Mouse (Mus musculus) intestine, postnatal 0 days (tissue): ENCODE results near the gene Igbp1. TPM values are rescaled to one million over a fixed set of nuclear protein-coding genes. Genes with fewer than 3 reads are reported as not detected.

Experiments used
- ATAC-seq: fragments of 200-750 bp; cut with Nextera tagmentation; 2 replicates; pipeline ENCODE4 v1.8.0; 2017; ENCODE audit warnings: mild to moderate bottlenecking, moderate TSS enrichment, moderate library complexity
- H3K27ac ChIP-seq: fragments of 300-500 bp; sonication (generic); 2 replicates; pipeline ENCODE4 v1.5.1; 2014; ENCODE audit warnings: mild to moderate bottlenecking, low read depth, low read length, moderate library complexity
- H3K27me3 ChIP-seq: fragments of 300-500 bp; sonication (generic); replicated peaks from 2 replicates; pipeline ENCODE4 v1.6.1; 2014; ENCODE audit warnings: low read length, mixed read lengths; ENCODE audit not compliant: control insufficient read depth, insufficient read depth
- H3K36me3 ChIP-seq: fragments of 300-500 bp; sonication (generic); 2 replicates; pipeline ENCODE4 v1.6.1; 2014; ENCODE audit warnings: mild to moderate bottlenecking, moderate library complexity; ENCODE audit not compliant: control insufficient read depth, insufficient read depth
- H3K4me1 ChIP-seq: fragments of 300-500 bp; sonication (generic); replicated peaks from 2 replicates; pipeline ENCODE4 v1.6.1; 2014; ENCODE audit warnings: antibody characterized with exemption, low read length, mixed read lengths; ENCODE audit not compliant: control insufficient read depth, insufficient read depth
- H3K4me2 ChIP-seq: fragments of 300-500 bp; sonication (generic); replicated peaks from 2 replicates; pipeline ENCODE4 v1.6.1; 2014; ENCODE audit warnings: low read depth, mild to moderate bottlenecking, moderate library complexity
- H3K4me3 ChIP-seq: fragments of 300-500 bp; sonication (generic); 2 replicates; pipeline ENCODE4 v1.5.1; 2014; ENCODE audit warnings: low read depth, low read length
- H3K9ac ChIP-seq: fragments of 300-500 bp; sonication (generic); 2 replicates; pipeline ENCODE4 v1.6.1; 2014; ENCODE audit warnings: mild to moderate bottlenecking, low read depth, low read length
- H3K9me3 ChIP-seq: fragments of 300-500 bp; sonication (generic); 2 replicates; pipeline ENCODE4 v1.6.1; 2016; ENCODE audit warnings: mixed run types; ENCODE audit not compliant: control insufficient read depth
- CTCF ChIP-seq: sonication (generic); IDR thresholded peaks from 2 replicates; pipeline ENCODE4 v1.5.1; 2016; ENCODE audit warnings: low read depth, mild to moderate bottlenecking, control low read depth, antibody characterized with exemption, moderate library complexity
- WGBS: fragments of 180-500 bp; shearing (Covaris S2); extraction: QIAGEN DNeasy Blood & Tissue Kit; methylation state at CpG from one replicate; pipeline ENCODE4 v1.1.7; 2014; 5-methylcytosine and 5-hydroxymethylcytosine counted together
- polyA plus RNA-seq: library from polyadenylated mRNA; unstranded; fragments of >200 nt; fragmentation: Nextera tagmentation; extraction: Ambion mirVana; gene quantifications from 2 replicates; pipeline ENCODE4 v1.2.1, GENCODE M21; 2015

Gene Igbp1
- polyA plus RNA-seq, 1 experiment from 2014 or later, result 30.6 TPM

DNA sequence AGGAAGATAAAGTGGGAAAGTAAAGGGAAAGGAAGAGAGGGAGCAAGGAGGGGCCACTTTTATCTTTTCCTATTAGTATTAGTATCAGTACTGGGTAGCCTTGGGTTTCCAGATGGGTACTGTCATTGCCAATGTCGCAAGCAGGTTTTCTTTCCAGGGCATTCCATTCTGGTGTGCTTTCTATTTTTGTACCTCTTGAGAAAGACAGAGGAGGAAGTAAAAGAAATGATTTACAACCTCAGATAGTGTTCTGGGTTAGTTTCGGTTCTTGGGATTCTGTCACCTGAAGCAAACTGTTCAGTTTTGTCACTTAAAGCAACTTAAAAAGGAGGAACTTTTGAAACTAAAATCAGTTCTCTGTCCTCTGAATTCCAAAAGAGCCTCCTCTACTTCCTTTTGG is 24.4 kb downstream of the Igbp1 start:
- no peak for TF ChIP-seq CTCF
- Histone ChIP-seq H3K4me1 (no peaks in the 10 kb centered on the region), H3K27me3 (no peaks in the 10 kb centered on the region), H3K36me3 (no peaks in the 10 kb centered on the region), H3K9me3 (no peaks in the 10 kb centered on the region), H3K4me2 (no peak overlapping the region), H3K9ac (no peak overlapping the region), H3K4me3 (no peak overlapping the region), H3K27ac (no peak overlapping the region)
- no peak for ATAC-seq
- WGBS, result 60% methylated on average over 2 of the region's 2 CpGs

DNA sequence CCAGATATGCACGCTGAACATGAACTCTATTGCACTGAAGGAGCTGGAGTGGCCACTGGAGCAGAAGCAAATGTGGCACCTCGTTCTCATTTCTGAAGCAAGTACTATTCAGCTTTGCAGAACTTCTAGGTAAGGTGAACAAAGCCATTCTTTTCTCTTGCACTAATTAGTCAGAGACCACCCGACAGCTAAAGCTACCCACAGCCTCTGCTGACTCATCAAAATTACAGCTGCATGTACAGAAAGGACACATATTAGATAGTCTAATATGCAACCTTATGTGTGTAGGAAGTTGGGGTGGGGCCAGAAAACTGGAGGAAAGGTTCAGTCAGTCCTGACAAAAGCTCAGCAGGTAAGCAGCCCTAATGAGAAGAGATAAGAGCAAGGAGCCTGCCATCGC is 30.4 kb downstream of the Igbp1 start, which contains the start of gene Dgat2l6:
TSS of gene Dgat2l6 (plus strand) at position 368 of the 400 bp plus-strand sequence.
- Histone ChIP-seq H3K36me3 (no peaks in the 10 kb centered on the region), H3K27me3 (no peaks in the 10 kb centered on the region), H3K4me3 (no peak within 1 kb of the TSS), H3K9ac (no peak within 1 kb of the TSS), H3K4me2 (no peak within 1 kb of the TSS), H3K9me3 (no peaks in the 10 kb centered on the region), H3K27ac (no peak within 1 kb of the TSS), H3K4me1 (no peaks in the 10 kb centered on the region)
- no peak for TF ChIP-seq CTCF
- WGBS, result 75% methylated on average over 4 of the region's 4 CpGs
- no peak for ATAC-seq

- 71% methylated on average over 3 of the region's 3 CpGs for WGBS
- Histone ChIP-seq H3K27me3 (no peaks in the 10 kb centered on the region; the same call in 1 of the 2 replicates), H3K9ac (no peak overlapping the region), H3K4me2 (no peak overlapping the region), H3K9me3 (no peaks in the 10 kb centered on the region), H3K27ac (no peak overlapping the region), H3K36me3 (no peaks in the 10 kb centered on the region), H3K4me1 (no peaks in the 10 kb centered on the region), H3K4me3 (no peak overlapping the region)
- ATAC-seq, result no peak
- no peak for TF ChIP-seq CTCF
Observed at GRCm38 (mm10) chrX:100556026-100556425, 61.9 kb downstream of the Igbp1 start.

DNA sequence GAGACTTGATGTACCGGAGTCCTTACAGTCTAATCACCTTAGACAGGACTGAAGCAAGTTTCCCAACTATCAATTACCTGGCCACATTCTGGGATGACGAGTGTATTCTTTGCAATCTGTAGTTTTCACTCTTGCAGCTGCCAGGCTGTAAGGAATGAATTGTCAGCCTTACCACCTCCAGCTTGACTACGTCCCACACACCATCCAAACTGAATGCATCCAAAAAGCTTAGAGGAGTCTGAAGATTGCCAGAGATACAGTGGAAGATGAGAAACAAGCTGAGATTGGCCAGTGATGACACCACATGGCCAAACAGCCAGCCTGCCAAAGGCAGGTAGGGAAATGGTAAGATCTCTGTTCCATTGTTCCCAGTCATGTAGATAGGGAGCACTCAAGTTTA is 71.6 kb downstream of the Igbp1 start:
- Histone ChIP-seq H3K27ac (no peak overlapping the region), H3K4me1 (no peaks in the 10 kb centered on the region), H3K36me3 (no peaks in the 10 kb centered on the region), H3K27me3 (no peaks in the 10 kb centered on the region), H3K4me3 (no peak overlapping the region), H3K9me3 (no peaks in the 10 kb centered on the region), H3K4me2 (no peak overlapping the region), H3K9ac (no peak overlapping the region)
- ATAC-seq, result no peak
- TF ChIP-seq CTCF, result no peak
- 86% methylated on average over 3 of the region's 3 CpGs for WGBS

Other genes with a start within 250 kb of the Igbp1 start
- not detected in 2 replicates for gene Otud6a, start 65.3 kb upstream of the Igbp1 start, polyA plus RNA-seq
- 0.12 and 0.13 TPM in 2 replicates for gene Awat2, start 51.6 kb upstream of the Igbp1 start, polyA plus RNA-seq
- gene Dgat2l6, start 30.5 kb downstream of the Igbp1 start, polyA plus RNA-seq, result not detected in 2 replicates
- not detected in 2 replicates for gene Awat1, start 78.0 kb downstream of the Igbp1 start, polyA plus RNA-seq
- gene P2ry4, start 100.6 kb downstream of the Igbp1 start, polyA plus RNA-seq, result 0.44 and 0.53 TPM in 2 replicates
- gene Arr3, start 111.2 kb downstream of the Igbp1 start, polyA plus RNA-seq, result not detected in 2 replicates
- 3.5 and 4.0 TPM in 2 replicates for gene Kif4, start 131.4 kb downstream of the Igbp1 start, polyA plus RNA-seq
- 64.4 and 71.0 TPM in 2 replicates for gene Pdzd11, start 132.3 kb downstream of the Igbp1 start, polyA plus RNA-seq
- gene Gdpd2, start 235.6 kb downstream of the Igbp1 start, polyA plus RNA-seq, result 7.2 and 7.7 TPM in 2 replicates